Mouse (Mus musculus) MEL (cell line): ENCODE measurements around the gene Cyfip2. TPM values are rescaled to one million over a fixed set of nuclear protein-coding genes. Genes with fewer than 3 reads are reported as not detected.

Experiments
- DNase-seq: peaks from one replicate; pipeline ENCODE4 v3.0.0; 2011; ENCODE audit warnings: low read depth, low spot score
- H3K27ac ChIP-seq: 2 replicates; pipeline ENCODE4 v1.5.1; 2012; ENCODE audit warnings: low read depth, mild to moderate bottlenecking, control low read depth, low read length, moderate library complexity; ENCODE audit not compliant: control insufficient read depth
- H3K27me3 ChIP-seq, 2 experiments: fragments of 150-350 bp in 1 of 2; sonication (generic) in 1 of 2; 2 replicates each; pipeline ENCODE4 v1.6.1; 2012; ENCODE audit warnings: low read length in 2 of 2, mild to moderate bottlenecking in 2 of 2, improper control_type of control experiment in 1 of 2, moderate library complexity in 1 of 2; ENCODE audit not compliant: insufficient read depth in 2 of 2, control insufficient read depth in 1 of 2
- H3K36me3 ChIP-seq, 2 experiments: 2 replicates each; pipeline ENCODE4 v1.6.1; 2012 to 2014; ENCODE audit warnings: low read length in 2 of 2, improper control_type of control experiment in 1 of 2, inconsistent platforms in 1 of 2, mild to moderate bottlenecking in 1 of 2; ENCODE audit not compliant: insufficient read depth in 2 of 2, control insufficient read depth in 1 of 2
- H3K4me1 ChIP-seq, 2 experiments: fragments of 150-350 bp in 1 of 2; sonication (generic) in 1 of 2; 2 replicates each; pipeline ENCODE4 v1.6.1; 2012; ENCODE audit warnings: low read length in 2 of 2, improper control_type of control experiment in 1 of 2, mild to moderate bottlenecking in 1 of 2; ENCODE audit not compliant: insufficient read depth in 2 of 2, control insufficient read depth in 1 of 2
- H3K4me3 ChIP-seq, 2 experiments: fragments of 150-350 bp in 1 of 2; sonication (generic) in 1 of 2; 2 replicates each; pipeline ENCODE4 v1.5.1; 2012; ENCODE audit warnings: low read depth in 2 of 2, low read length in 2 of 2, mild to moderate bottlenecking in 2 of 2, moderate library complexity in 2 of 2, control low read depth in 1 of 2, improper control_type of control experiment in 1 of 2; ENCODE audit not compliant: control insufficient read depth in 1 of 2, insufficient read depth in 1 of 2
- H3K79me2 ChIP-seq: 2 replicates; pipeline ENCODE4 v1.6.1; 2012; ENCODE audit warnings: mild to moderate bottlenecking, low read length, moderate library complexity; ENCODE audit not compliant: control insufficient read depth, poor library complexity, insufficient read depth
- H3K9ac ChIP-seq: 2 replicates; pipeline ENCODE4 v1.6.1; 2012; ENCODE audit warnings: low read depth, mild to moderate bottlenecking, control low read depth, low read length, moderate library complexity; ENCODE audit not compliant: control insufficient read depth, poor library complexity, severe bottlenecking
- H3K9me3 ChIP-seq: fragments of 150-350 bp; sonication (generic); replicated peaks from 2 replicates; pipeline ENCODE4 v1.6.1; 2012; ENCODE audit warnings: mild to moderate bottlenecking, low read length, improper control_type of control experiment, moderate library complexity; ENCODE audit not compliant: insufficient read depth
- BHLHE40 ChIP-seq: IDR thresholded peaks from 2 replicates; pipeline ENCODE4 v1.6.1; 2012; ENCODE audit warnings: low read depth, mild to moderate bottlenecking, inconsistent platforms, low read length, improper control_type of control experiment, borderline replicate concordance
- CHD2 ChIP-seq: IDR thresholded peaks from 2 replicates; pipeline ENCODE4 v1.6.1; 2011; ENCODE audit warnings: low read length, improper control_type of control experiment
- CTCF ChIP-seq, 3 experiments: IDR thresholded peaks in 2 of 3; conservative IDR thresholded peaks in 1 of 3; 2 replicates each; pipeline ENCODE4 v1.5.1; 2011 to 2012; ENCODE audit warnings: low read length in 3 of 3, low read depth in 2 of 3, mild to moderate bottlenecking in 2 of 3, improper control_type of control experiment in 1 of 3, inconsistent platforms in 1 of 3, mixed read lengths in 1 of 3, moderate library complexity in 1 of 3; ENCODE audit not compliant: control insufficient read depth in 1 of 3, insufficient read depth in 1 of 3, poor library complexity in 1 of 3, severe bottlenecking in 1 of 3
- E2F4 ChIP-seq: IDR thresholded peaks from 2 replicates; pipeline ENCODE4 v1.6.1; 2011; ENCODE audit warnings: low read depth, low read length, improper control_type of control experiment, borderline replicate concordance
- ELF1 ChIP-seq: IDR thresholded peaks from 2 replicates; pipeline ENCODE4 v1.6.1; 2014; ENCODE audit warnings: low read depth, mild to moderate bottlenecking, inconsistent platforms, low read length, improper control_type of control experiment, moderate library complexity
- EP300 ChIP-seq, 2 experiments: IDR thresholded peaks; 2 replicates each; pipeline ENCODE4 v1.6.1; 2011; ENCODE audit warnings: improper control_type of control experiment in 2 of 2, low read length in 2 of 2, low read depth in 1 of 2, mild to moderate bottlenecking in 1 of 2
- GABPA ChIP-seq: IDR thresholded peaks from 2 replicates; pipeline ENCODE4 v1.6.1; 2012; ENCODE audit warnings: low read depth, mild to moderate bottlenecking, inconsistent platforms, low read length, improper control_type of control experiment, moderate library complexity
- HCFC1 ChIP-seq: IDR thresholded peaks from 2 replicates; pipeline ENCODE4 v1.6.1; 2012; ENCODE audit warnings: low read depth, mild to moderate bottlenecking, inconsistent platforms, low read length, improper control_type of control experiment, moderate library complexity
- JUND ChIP-seq: IDR thresholded peaks from 2 replicates; pipeline ENCODE4 v1.6.1; 2011; ENCODE audit warnings: low read depth, mild to moderate bottlenecking, improper control_type of control experiment, low read length
- KAT2A ChIP-seq: conservative IDR thresholded peaks from 2 replicates; pipeline ENCODE4 v1.6.1; 2012; ENCODE audit warnings: low read depth, low read length, improper control_type of control experiment, inconsistent platforms
- MAFK ChIP-seq: IDR thresholded peaks from 2 replicates; pipeline ENCODE4 v1.6.1; 2011; ENCODE audit warnings: low read depth, mild to moderate bottlenecking, low read length, improper control_type of control experiment, borderline replicate concordance
- MAX ChIP-seq: IDR thresholded peaks from 2 replicates; pipeline ENCODE4 v1.6.1; 2011; ENCODE audit warnings: low read length, improper control_type of control experiment
- MAZ ChIP-seq: IDR thresholded peaks from 2 replicates; pipeline ENCODE4 v1.6.1; 2012; ENCODE audit warnings: low read depth, mild to moderate bottlenecking, inconsistent platforms, low read length, improper control_type of control experiment
- MEF2A ChIP-seq: IDR thresholded peaks from 2 replicates; pipeline ENCODE4 v1.6.1; 2014; ENCODE audit warnings: low read depth, mild to moderate bottlenecking, inconsistent platforms, low read length, improper control_type of control experiment; ENCODE audit not compliant: poor library complexity, insufficient replicate concordance, severe bottlenecking; ENCODE audit errors: extremely low read depth
- MYC ChIP-seq: IDR thresholded peaks from 2 replicates; pipeline ENCODE4 v1.6.1; 2011; ENCODE audit warnings: low read depth, mild to moderate bottlenecking, low read length, improper control_type of control experiment, moderate library complexity
- NRF1 ChIP-seq: IDR thresholded peaks from 2 replicates; pipeline ENCODE4 v1.6.1; 2014; ENCODE audit warnings: low read depth, mild to moderate bottlenecking, inconsistent platforms, low read length, improper control_type of control experiment, moderate library complexity; ENCODE audit not compliant: poor library complexity, insufficient read depth, severe bottlenecking
- POLR2AphosphoS5 ChIP-seq: IDR thresholded peaks from 2 replicates; pipeline ENCODE4 v1.6.1; 2012; ENCODE audit warnings: low read depth, borderline replicate concordance, mild to moderate bottlenecking, inconsistent platforms, low read length, moderate library complexity, mixed read lengths
- RCOR1 ChIP-seq: IDR thresholded peaks from 2 replicates; pipeline ENCODE4 v1.6.1; 2012; ENCODE audit warnings: low read depth, mild to moderate bottlenecking, inconsistent platforms, low read length, improper control_type of control experiment
- SMC3 ChIP-seq: IDR thresholded peaks from 2 replicates; pipeline ENCODE4 v1.6.1; 2011; ENCODE audit warnings: low read depth, low read length, improper control_type of control experiment
- TAL1 ChIP-seq: IDR thresholded peaks from 2 replicates; pipeline ENCODE4 v1.6.1; 2012; ENCODE audit warnings: mild to moderate bottlenecking, inconsistent platforms, low read length, moderate library complexity, mixed read lengths
- UBTF ChIP-seq: IDR thresholded peaks from 2 replicates; pipeline ENCODE4 v1.6.1; 2012; ENCODE audit warnings: low read depth, mild to moderate bottlenecking, inconsistent platforms, low read length, improper control_type of control experiment, moderate library complexity, borderline replicate concordance; ENCODE audit not compliant: insufficient read depth
- USF1 ChIP-seq: IDR thresholded peaks from 2 replicates; pipeline ENCODE4 v1.6.1; 2014; ENCODE audit warnings: low read depth, mild to moderate bottlenecking, inconsistent platforms, low read length, improper control_type of control experiment, moderate library complexity
- ZC3H11A ChIP-seq: IDR thresholded peaks from 2 replicates; pipeline ENCODE4 v1.6.1; 2012; ENCODE audit warnings: low read depth, mild to moderate bottlenecking, inconsistent platforms, low read length, improper control_type of control experiment
- ZKSCAN1 ChIP-seq: IDR thresholded peaks from 2 replicates; pipeline ENCODE4 v1.6.1; 2012; ENCODE audit warnings: low read depth, mild to moderate bottlenecking, inconsistent platforms, low read length, improper control_type of control experiment, moderate library complexity
- ZMIZ1 ChIP-seq: IDR thresholded peaks from 2 replicates; pipeline ENCODE4 v1.6.1; 2012; ENCODE audit warnings: low read depth, mild to moderate bottlenecking, inconsistent platforms, low read length, improper control_type of control experiment, moderate library complexity
- polyA plus RNA-seq, 2 experiments: library from polyadenylated mRNA; stranded (reverse) in 1 of 2; unstranded in 1 of 2; fragments of >175 nt in 1 of 2; fragments of >200 nt in 1 of 2; gene quantifications; 2 replicates each; pipeline versions ENCODE4 v1.2.1 to v1.2.4; 2012; ENCODE audit warnings: low replicate concordance in 2 of 2, low read depth in 1 of 2; ENCODE audit not compliant: insufficient read length in 2 of 2, insufficient read depth in 1 of 2, missing spikeins in 1 of 2
- total RNA-seq: library from RNA; depleted of rRNA; stranded (reverse); fragments of 300-350 nt; gene quantifications from 2 replicates; pipeline ENCODE4 v1.2.3, GENCODE M21; 2012

Gene Cyfip2
- total and polyA plus RNA-seq, 3 experiments: 9.9 to 31.8 (median 18.9) TPM

- Histone ChIP-seq H3K79me2 (no peaks in the 10 kb centered on the region), H3K36me3 (no peaks in the 10 kb centered on the region), H3K9ac (no peak overlapping the region), H3K4me1 (no peaks in the 10 kb centered on the region), H3K9me3 (no peaks in the 10 kb centered on the region)
- DNase-seq: no peak
- TF ChIP-seq GABPA (no peak), NRF1 (no peak), CTCF (IDR thresholded peaks at IDR 0.05 in 2 of 3, conservative IDR thresholded peaks at IDR 0.05 in 1 of 3; ENCODE audit: control insufficient read depth in 1 of 3, insufficient read depth in 1 of 3, low read depth in 2 of 3, low read length in 3 of 3, poor library complexity in 1 of 3, severe bottlenecking in 1 of 3) (no peak), JUND (no peak), POLR2AphosphoS5 (no peak), TAL1 (no peak), MYC (no peak), RCOR1 (no peak), UBTF (no peak), ELF1 (no peak), CHD2 (no peak), ZKSCAN1 (no peak), ZMIZ1 (no peak), MAX (no peak), ZC3H11A (no peak), MEF2A (no peak)
- TF ChIP-seq, all 39 proteins: peak for 0
- Histone ChIP-seq H3K4me3 (no peak overlapping the region), H3K27me3 (peaks cover 0 to 2% of the 10 kb centered on the region in 2 experiments; a peak in 2 of 4 replicates), H3K27ac (no peak overlapping the region)
Measured at GRCm38 (mm10) chr11:46177246-46178043, 135.2 kb downstream of the Cyfip2 start.

- H3K9ac ChIP-seq: no peak overlapping the region
- no peak for DNase-seq
- H3K4me1 ChIP-seq: no peaks in the 10 kb centered on the region
- TF ChIP-seq EP300 (IDR thresholded peaks at IDR 0.05; ENCODE audit: low read depth in 1 of 2, low read length in 2 of 2) (no peak), ZKSCAN1 (no peak), ELF1 (no peak), ZC3H11A (no peak), MAZ (no peak), E2F4 (no peak), TAL1 (no peak), USF1 (no peak), POLR2AphosphoS5 (no peak), UBTF (no peak), SMC3 (no peak), KAT2A (no peak), BHLHE40 (no peak), MEF2A (no peak), MAFK (no peak), HCFC1 (no peak)
- TF ChIP-seq, all 39 proteins: peak for 0
- Histone ChIP-seq H3K27me3 (peaks cover 0 to 4% of the 10 kb centered on the region in 2 experiments; a peak in 2 of 4 replicates), H3K27ac (no peak overlapping the region), H3K9me3 (no peaks in the 10 kb centered on the region), H3K4me3 (no peak overlapping the region), H3K79me2 (no peaks in the 10 kb centered on the region), H3K36me3 (no peaks in the 10 kb centered on the region)
Measured at GRCm38 (mm10) chr11:46176155-46176554, 136.5 kb downstream of the Cyfip2 start.
